Mouse (Mus musculus): Measurements from ENCODE around the gene Plk3.
A peak's percentile ranks its signal among the peaks of the same experiment; 100 is the strongest.

Plk3 gene

DNA sequence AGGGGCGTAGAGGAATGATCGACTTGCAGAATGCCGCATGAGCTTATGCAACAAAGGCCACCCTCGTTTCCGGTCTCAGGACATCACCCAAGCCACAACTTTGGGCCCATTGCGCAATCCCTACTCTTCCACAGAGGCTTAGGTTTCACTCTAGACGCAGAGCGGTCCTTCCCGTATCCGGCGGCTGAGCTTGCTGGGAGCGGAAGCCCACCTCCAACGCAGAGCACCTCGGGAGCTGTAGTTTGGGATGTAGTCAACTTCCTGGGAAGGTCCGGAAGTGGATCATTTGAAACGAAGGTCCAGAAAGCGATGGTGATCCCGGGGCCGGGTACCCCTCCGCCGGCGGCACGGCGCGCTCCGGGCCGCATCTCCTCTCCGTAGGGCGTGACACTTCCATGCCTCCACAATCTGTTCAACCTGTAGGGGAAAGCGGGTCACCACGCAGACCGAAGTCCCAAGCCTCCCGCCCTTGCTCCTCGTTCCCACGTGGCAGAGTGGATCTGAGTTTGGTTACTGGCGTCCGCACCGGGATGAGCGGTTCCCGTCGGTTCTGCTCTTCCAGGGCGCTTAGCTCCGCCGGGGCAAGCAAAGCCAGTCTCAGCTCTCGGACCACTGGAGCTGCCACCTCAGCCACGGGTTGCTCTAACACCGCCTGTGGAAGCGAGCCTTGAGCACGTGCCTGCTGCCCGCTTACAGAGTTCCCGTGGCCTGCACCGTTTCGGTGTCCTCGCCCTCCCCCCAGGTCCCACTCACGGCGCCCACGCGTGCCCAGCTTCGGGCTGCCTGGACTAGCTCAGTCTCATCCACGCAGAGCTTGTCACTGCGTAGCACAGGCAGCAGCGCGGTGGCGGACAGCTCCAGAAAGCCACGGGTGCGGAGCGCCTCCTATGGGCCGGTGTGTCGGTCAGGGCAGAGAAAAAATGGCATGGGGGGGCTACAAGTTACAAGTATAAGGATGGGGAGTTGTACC is 13.0 kb downstream of the Plk3 start:
- peak; percentile 99 for DNase-seq (ENCODE audit: extremely low read depth, low read depth)

DNA sequence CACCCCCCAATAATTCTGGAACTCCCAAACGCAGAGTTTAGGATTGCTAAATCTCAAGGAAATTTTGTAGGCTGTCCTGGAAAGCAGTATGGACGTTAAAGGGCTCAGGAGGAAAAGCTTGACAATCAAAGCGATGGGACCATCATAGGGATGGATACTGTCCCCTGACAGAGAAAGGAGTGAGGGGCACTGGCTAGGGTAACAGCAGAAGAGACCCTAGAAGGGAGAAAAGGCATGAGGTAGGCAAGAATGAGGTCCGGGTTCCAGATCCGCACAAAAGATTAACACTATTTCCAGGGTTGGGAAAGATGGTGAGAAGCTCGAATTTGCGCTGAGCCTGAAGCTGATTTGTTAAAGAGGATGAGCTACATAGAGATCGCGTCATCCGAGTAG is 13.7 kb downstream of the Plk3 start:
- DNase-seq (ENCODE audit: extremely low read depth, low read depth) = no peak

DNA sequence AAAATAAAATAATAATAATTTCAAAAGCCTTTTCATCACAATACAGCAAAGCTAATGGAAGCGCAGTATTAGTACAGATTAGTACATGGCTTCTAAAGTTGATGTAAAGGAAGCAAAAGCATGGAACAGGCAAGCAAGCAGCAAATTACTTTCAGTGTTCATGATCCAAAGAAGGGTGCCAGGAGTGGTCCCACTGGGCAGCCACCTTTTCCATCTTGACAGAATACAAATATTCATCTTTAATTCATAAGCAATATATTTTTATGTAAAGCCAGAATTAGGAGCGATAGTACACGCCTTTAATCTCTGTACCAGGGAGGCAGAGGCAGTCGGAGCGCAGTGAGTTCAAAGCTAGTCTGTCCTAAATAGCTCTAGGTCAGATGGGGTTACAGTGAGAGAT is 14.1 kb downstream of the Plk3 start:
- no peak for DNase-seq (ENCODE audit: extremely low read depth, low read depth)

DNA sequence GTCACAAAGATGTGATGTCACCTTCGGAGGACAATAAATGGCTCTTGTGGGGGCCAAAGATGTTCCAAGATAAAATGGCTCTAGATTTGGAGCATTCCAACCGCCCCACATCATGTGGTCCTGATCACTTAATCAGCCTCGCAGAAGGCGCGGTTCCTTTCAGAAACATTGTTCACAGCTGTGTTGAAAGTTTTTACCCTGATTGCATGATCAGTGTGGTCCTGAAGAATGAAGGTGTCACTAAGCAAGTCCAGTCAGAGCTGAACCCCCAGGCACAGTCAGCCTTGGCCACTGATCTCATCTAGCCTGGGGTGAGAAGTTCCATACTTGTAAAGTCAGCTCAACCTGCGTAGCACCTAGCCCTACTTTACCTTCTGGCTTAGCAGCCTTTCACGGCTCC is 15.8 kb downstream of the Plk3 start:
- no peak for DNase-seq (ENCODE audit: extremely low read depth, low read depth)

DNA sequence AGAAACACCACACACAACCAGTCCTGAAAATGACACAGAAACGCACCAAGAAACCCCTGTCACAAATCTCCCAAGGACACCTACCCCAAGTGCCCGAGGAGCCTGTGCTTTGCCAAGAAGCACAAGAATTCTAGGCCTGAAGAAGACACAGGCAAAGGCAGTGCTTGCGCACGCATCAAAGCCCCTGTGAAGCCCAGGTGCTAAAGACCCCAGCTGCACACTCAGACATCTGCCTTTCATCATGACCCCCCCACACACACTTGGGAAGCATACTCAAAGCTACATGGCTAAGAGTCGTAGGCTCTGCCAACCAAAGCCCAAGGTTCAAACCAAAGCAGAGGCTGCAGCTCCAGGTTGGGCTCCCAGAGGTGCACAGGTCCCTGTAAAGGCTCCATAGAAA is 18.2 kb downstream of the Plk3 start:
- DNase-seq (ENCODE audit: extremely low read depth, low read depth) = no peak

DNA sequence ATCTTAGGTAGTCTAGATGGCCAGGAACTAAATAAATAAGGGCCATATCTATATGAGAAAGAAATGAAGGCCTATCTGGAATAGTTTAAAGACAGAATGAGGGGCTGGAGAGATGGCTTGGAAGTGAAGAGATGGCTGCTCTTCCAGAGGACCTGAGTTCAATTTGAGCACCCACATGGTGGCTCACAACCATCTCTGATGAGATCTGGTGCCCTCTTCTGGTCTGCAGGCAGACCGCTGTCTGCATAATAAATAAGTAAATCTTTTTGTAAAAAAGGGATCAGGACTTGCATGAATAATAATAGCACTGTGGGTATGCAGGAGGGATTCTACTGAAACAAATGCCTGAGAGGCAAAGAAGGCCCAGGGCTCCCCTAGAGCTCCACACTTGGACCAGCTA is 20.5 kb downstream of the Plk3 start:
- DNase-seq (ENCODE audit: extremely low read depth, low read depth) = no peak

DNA sequence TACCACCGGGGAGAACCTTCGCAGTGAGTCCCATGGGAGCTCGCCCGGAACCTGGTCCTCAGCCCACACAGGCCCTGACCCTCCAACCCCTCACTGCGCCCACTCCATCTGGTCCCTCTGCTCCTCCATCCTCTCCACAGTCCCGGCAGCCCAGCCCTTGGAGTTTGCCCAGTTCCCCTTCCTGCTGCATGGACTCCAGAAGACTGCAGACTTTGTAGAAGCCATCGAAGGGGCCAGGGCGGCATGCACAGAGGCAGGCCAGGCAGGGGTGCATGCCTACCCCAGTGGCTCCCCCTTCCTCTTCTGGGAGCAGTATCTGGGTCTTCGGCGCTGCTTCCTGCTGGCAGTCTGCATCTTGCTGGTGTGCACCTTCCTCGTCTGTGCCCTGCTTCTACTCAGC is 22.8 kb downstream of the Plk3 start:
- DNase-seq (ENCODE audit: extremely low read depth, low read depth) = no peak

DNA sequence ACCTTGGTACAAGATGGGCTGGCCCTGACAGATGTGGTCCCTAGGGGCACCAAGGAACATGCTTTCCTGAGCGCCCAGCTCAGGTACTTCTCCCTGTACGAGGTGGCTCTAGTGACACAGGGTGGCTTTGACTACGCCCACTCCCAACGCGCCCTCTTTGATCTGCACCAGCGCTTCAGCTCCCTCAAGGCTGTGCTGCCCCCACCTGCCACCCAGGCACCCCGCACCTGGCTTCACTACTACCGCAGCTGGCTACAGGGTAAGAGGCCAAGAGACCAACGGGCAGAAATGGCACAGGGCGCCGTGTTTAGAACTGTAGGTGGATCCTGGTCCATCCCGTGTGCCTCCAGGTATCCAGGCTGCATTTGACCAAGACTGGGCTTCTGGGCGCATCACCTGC is 23.5 kb downstream of the Plk3 start:
- no peak for DNase-seq (ENCODE audit: extremely low read depth, low read depth)

DNA sequence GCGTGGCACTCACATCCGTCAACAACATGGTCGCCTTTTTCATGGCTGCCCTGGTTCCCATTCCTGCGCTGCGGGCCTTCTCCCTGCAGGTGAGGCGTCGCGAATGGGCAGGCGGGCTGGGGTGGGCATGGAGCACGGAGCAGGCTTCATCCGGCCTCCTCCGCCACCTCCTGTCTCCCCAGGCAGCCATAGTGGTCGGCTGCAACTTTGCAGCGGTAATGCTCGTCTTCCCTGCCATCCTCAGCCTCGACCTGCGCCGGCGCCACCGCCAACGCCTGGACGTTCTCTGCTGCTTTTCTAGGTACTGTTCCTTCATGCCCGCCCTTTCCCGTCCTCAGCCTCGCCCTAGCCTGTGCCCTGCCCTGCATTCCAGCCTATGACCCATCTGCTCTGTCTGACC is 24.4 kb downstream of the Plk3 start:
- no peak for DNase-seq (ENCODE audit: extremely low read depth, low read depth)

DNA sequence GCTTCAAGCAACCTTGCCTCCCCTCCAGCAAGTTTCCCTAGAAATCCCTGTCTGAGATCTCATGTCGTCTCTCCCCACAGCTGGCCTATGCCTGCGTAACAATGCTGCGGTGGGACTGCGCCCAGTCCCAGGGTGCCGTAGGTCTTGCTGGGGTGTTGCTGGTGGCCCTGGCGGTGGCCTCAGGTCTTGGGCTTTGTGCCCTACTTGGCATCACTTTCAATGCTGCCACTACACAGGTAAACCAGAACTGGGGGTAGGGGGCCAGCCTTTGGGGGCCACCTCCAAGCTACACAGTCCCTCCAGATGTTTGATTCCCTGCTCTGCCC is 25.3 kb downstream of the Plk3 start:
- DNase-seq (ENCODE audit: extremely low read depth, low read depth) = no peak

DNA sequence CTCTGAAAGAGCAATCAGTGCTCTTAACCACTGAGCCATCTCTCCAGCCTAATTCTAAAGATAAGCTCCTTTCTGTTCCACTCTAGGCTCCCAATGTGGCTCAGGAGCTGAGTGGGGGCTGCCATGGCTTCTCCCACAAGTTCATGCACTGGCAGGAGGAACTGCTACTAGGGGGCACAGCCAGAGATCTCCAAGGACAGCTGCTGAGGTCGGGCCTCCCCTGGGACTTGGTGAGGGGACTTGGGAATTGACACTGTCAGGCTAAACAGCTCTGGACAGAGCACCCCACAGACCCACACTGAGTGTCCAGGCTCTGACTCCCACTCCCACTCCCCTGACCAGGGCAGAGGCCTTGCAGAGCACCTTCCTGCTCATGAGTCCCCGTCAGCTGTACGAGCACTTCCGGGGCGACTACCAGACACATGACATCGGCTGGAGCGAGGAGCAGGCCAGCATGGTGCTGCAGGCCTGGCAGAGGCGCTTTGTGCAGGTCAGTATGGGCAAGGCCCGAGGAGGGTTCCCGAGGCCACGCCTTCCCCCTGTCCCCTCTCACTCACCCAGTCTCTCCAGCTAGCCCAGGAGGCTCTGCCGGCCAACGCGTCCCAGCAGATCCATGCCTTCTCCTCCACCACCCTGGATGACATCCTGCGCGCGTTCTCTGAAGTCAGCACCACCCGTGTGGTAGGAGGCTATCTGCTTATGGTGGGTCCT is 25.8 kb downstream of the Plk3 start:
- DNase-seq (ENCODE audit: extremely low read depth, low read depth) = no peak

DNA sequence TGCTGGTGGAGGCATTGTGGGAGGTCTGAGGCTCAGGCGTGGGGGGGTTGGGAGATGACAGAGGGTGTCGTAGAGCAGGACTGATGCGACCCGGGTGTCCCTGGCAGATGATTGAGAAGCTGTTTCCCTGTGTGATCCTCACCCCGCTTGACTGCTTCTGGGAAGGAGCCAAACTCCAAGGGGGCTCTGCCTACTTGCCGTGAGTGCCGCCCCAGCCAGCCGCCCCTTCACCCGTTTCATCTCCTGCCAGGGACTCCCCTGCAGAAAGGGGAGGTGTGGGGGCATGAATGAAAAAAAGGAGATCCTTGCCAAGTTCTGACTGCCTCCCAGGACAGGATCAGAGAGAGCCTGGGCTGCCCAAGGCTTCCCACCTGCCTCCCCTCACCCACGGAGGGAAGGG is 28.6 kb downstream of the Plk3 start:
- DNase-seq (ENCODE audit: extremely low read depth, low read depth) = no peak

DNA sequence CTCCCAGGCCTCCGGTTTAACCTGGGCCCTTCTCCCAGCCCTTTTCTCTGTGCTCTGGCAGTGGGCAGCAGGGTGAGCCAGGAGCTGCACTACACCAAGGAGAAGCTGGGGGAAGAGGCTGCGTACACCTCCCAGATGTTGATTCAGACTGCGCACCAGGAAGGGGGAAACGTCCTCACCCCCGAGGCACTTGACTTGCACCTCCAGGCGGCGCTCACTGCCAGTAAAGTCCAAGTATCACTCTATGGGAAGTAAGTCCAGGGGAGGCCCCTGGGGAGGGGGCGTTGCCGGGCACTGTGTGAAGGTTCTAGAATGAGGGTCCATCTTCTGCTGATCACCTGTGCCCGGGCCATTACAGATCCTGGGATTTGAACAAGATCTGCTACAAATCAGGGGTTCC is 29.1 kb downstream of the Plk3 start:
- no peak for DNase-seq (ENCODE audit: extremely low read depth, low read depth)

DNA sequence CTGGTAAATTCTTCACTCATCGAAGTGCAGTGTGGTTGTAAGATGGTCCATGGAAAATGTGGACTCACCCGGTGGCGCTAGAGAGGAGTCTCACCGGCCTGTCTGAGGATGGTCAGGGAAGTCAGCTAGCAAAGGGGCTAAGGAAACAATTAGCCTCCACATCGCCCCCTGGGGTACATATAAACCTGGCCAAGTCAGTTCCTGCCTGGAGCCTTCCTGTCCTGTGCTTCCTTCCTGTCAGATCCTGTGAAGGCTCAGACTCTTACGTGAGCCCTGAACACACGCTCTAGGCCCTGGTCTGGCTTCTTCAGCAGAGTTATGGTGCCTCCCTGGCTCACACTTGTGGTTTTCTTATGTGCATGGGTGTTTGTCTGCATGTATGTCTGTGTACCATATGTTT is 32.5 kb downstream of the Plk3 start:
- DNase-seq (ENCODE audit: extremely low read depth, low read depth) = no peak

DNA sequence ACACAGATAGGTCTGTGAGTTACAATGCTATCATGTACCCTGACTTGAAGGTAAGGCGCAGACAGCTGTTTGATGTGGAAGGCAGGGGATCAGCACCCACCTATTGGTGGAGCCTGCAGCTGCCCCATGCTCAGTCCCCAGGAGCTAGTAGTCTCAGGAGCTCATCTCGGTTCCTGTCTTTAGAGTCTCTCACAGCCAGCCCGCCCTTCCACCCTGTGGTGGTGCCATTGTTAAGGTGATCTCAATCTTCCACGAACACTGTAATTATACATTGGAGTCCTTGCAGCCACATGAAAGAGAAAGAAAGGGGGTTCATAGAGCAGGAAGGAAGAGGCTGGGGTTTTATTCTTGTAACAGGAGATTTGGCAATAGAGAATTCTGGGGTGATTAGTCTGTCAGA is 33.7 kb downstream of the Plk3 start:
- DNase-seq (ENCODE audit: extremely low read depth, low read depth) = no peak

DNA sequence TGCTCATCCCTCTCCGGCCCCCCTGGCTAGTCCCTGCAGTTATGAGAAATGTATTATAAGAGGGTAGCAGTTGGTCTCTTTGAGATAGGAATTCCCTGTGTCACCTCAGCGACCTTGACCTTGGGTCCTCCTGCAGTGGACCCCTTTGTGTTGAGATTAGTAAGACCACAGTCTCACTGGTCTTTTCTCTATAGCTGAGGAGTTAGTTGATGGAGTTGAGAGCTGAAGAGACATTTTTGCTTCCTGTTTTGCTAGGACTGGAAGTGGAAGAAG is 35.1 kb downstream of the Plk3 start:
- no peak for DNase-seq (ENCODE audit: extremely low read depth, low read depth)

DNA sequence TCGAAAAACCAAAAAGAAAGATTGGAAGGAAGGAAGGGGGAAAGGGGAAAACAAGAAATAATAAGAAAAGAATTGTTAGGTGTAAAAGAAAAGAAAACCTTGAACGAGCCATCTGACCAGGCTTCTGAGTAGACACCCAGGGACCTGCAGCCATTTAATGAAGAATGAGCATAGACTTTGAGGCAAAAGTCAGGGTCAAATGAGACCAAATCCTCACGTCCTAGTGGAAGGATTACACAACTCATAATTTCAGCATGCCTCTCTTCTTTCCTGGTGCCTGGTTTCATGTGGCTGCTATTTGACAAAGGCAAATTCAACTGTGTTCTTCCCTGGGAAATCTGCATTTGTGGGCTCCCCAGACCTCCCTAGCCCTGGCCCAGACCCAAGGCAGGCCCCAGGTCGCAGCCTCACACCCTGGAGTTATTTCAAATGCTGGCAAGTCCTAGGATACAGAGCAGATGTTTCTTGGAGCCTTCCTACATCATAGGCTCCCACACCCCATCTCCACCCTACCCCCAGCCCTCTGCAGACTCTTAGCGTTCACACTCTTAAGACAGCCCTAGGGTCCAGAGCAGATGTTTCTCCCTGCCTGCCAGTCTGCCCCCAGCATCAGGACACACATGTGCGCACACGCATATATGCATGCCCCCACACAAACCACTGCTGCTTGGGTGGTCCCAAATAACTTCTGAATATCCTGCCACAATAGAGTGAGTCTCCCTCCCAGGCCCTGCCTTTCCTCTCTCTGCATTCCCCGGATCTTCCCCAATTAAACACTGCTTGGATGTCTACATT is 35.6 kb downstream of the Plk3 start:
- DNase-seq (ENCODE audit: extremely low read depth, low read depth) = no peak

DNA sequence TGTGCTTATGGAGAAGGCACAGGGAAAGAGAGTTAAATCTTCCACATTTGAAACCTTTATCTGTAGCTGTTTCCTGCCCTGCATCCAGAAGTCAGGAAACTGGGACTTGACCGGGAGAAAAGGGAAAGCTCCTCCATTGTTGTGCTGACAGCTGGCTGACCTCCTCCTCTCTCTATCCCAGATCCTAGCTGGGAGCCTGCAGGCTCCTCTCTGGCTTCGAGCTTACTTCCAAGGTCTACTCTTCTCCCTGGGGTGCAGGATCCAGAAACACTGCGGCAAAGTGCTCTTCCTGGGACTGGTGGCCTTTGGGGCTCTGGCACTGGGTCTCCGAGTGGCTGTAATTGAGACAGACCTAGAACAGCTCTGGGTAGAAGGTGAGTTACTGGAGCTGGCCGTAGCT is 37.1 kb downstream of the Plk3 start:
- DNase-seq (ENCODE audit: extremely low read depth, low read depth) = no peak

DNA sequence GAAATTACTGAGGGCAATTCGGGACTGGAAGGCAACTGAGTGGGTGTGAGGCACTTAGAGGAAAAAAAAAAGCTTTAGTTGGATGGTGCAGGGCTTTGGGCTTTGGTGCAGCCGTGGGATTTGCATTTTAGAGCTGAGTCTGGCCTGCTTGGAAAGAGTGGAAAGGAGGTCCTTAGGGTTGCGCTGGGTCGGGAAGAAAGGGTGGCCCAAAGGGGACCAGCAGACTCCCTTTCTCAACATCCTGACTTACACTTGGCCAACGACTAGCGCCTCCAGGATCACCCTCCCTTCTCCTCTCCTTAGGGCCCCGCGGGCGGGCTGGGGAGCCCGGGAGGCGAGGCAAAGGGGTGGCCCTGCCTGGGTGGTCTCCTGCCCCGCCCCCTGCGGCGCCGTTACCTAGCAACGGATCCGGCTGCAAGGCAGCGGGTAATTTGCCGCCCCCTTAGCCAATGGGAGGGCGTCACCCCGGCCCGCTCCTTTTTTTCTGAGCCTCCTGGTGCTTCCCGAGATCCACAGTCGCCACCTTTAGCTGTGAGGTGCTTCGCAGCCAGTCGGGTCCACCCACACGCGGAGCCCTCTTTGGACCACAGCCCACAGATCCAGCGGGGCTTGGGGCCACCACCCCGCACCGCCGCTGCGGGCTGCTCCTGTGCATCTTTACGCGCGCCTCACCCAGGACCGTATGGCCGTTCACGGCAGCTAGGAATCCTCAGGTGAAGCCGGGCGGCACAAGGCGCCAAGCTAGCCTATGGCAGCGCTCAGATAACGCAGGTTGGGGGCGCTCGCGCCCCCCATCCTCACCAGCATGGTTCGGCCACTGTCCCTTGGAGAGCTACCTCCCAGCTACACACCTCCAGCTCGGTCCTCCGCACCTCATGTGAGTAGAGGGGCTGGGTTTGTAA is 38.0 kb downstream of the Plk3 start, which contains the start of gene Ptch2:
Ptch2 (plus strand) TSS at position 525 of the 902 bp plus-strand sequence.
- DNase-seq (ENCODE audit: extremely low read depth, low read depth) = no peak

DNA sequence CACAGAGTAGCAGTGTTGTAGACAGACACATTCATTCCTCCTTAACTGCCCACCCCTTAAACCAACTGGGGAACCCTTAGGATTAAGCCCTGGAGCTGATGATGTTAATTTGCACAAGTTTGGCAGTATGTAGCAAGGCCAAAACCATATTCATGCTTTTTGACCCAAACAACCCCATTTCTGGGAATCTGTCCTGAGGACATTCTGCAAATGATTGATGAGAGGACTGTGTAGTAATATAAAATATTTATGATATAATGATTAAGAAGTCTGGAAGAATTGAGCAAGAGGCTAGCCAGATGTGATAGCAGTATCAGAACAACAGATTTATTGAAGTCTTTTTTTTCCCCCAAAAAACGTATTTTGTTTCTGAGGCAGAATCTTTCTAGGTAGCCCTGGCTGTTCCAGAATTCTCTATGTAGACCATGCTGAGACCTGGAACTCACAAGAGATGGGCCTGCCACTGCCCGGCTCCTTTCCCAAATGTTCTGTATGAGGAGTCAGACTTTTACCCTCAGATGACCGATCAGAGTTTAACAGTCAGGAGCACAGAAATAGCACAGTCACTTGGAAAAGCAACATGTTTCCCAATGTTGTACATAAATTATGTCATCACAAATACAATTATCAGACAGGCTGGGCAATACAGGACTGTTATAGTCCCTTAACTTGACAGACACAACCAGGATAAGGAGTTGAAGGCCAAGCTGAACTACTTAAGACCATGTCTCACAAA is 39.0 kb downstream of the Plk3 start:
- no peak for DNase-seq (ENCODE audit: extremely low read depth, low read depth)

DNA sequence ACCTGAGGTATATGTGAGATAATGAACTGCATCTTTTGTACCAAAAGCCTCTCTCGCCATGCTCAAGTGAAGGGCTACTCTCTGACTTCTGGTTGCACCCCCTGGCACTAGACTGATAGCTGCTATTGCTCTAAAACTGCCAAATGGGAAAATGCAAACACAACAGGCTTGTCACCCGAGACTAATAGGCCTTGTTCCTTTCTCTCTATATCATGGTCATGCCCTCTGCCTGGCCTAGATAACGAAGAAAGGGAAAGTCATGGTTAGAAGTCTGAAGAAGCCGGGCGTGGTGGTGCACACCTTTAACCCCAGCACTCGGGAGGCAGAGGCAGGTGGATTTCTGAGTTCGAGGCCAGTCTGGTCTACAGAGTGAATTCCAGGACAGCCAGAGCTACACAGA is 43.2 kb downstream of the Plk3 start:
- DNase-seq (ENCODE audit: extremely low read depth, low read depth) = peak; percentile 26

Measured in MEL-GATA-1-ER (cell line).